Mouse (Mus musculus) bone marrow macrophage, adult 2 months (primary cell): Measurements from ENCODE around the gene Slc35g2.

Experiments
- CTCF ChIP-seq: IDR thresholded peaks from 2 replicates; pipeline ENCODE4 v1.5.1; 2012; ENCODE audit warnings: low read depth, mild to moderate bottlenecking, low read length, moderate library complexity
- POLR2A ChIP-seq: IDR thresholded peaks from 2 replicates; pipeline ENCODE4 v1.6.1; 2012; ENCODE audit warnings: mild to moderate bottlenecking, low read depth, low read length, borderline replicate concordance

GRCm38 (mm10) chr9:100613501-100614071, 42.7 kb upstream of the Slc35g2 start:
- TF ChIP-seq POLR2A (no peak), CTCF (no peak)
